Mouse (Mus musculus) heart, embryonic 13.5 days (tissue): ENCODE data around the gene Fam161a. TPM values are rescaled to one million over a fixed set of nuclear protein-coding genes. Genes with fewer than 3 reads are reported as not detected.

Source experiments
- ATAC-seq: fragments of 200-750 bp; cut with Nextera tagmentation; 2 replicates; pipeline ENCODE4 v1.8.0; 2017; ENCODE audit warnings: moderate TSS enrichment; ENCODE audit not compliant: insufficient number of reproducible peaks, low FRiP score, low TSS enrichment; ENCODE audit errors: extremely low read depth
- H3K27ac ChIP-seq: fragments of 300-500 bp; sonication (generic); replicated peaks from 2 replicates; pipeline ENCODE4 v1.5.1; 2015; ENCODE audit warnings: moderate library complexity, mild to moderate bottlenecking, inconsistent platforms
- H3K27me3 ChIP-seq: fragments of 300-500 bp; sonication (generic); replicated peaks from 2 replicates; pipeline ENCODE4 v1.6.1; 2015; ENCODE audit warnings: mild to moderate bottlenecking, inconsistent platforms
- H3K36me3 ChIP-seq: fragments of 300-500 bp; sonication (generic); 2 replicates; pipeline ENCODE4 v1.6.1; 2015; ENCODE audit warnings: mild to moderate bottlenecking, inconsistent platforms
- H3K4me1 ChIP-seq: fragments of 300-500 bp; sonication (generic); 2 replicates; pipeline ENCODE4 v1.6.1; 2015; ENCODE audit warnings: inconsistent platforms
- H3K4me2 ChIP-seq: fragments of 300-500 bp; sonication (generic); 2 replicates; pipeline ENCODE4 v1.6.1; 2015; ENCODE audit warnings: inconsistent platforms, mild to moderate bottlenecking, moderate library complexity
- H3K4me3 ChIP-seq: fragments of 300-500 bp; sonication (generic); 2 replicates; pipeline ENCODE4 v1.5.1; 2015; ENCODE audit warnings: moderate library complexity, mild to moderate bottlenecking, inconsistent platforms
- H3K9ac ChIP-seq: fragments of 300-500 bp; sonication (generic); 2 replicates; pipeline ENCODE4 v1.6.1; 2015; ENCODE audit warnings: inconsistent platforms, mild to moderate bottlenecking, moderate library complexity
- H3K9me3 ChIP-seq: fragments of 300-500 bp; sonication (generic); 2 replicates; pipeline ENCODE4 v1.6.1; 2016; ENCODE audit warnings: inconsistent platforms
- WGBS: fragments of 180-500 bp; shearing (Covaris S2); methylation state at CpG from one replicate; pipeline ENCODE4 v1.1.7; 2015; ENCODE audit warnings: mixed read lengths; 5-methylcytosine and 5-hydroxymethylcytosine counted together
- polyA plus RNA-seq: library from polyadenylated mRNA; unstranded; fragments of >200 nt; fragmentation: Nextera tagmentation; extraction: Ambion mirVana; gene quantifications from 2 replicates; pipeline ENCODE4 v1.2.1, GENCODE M21; 2015

Gene Fam161a
- polyA plus RNA-seq = 0.99 and 1.2 TPM in 2 replicates

DNA sequence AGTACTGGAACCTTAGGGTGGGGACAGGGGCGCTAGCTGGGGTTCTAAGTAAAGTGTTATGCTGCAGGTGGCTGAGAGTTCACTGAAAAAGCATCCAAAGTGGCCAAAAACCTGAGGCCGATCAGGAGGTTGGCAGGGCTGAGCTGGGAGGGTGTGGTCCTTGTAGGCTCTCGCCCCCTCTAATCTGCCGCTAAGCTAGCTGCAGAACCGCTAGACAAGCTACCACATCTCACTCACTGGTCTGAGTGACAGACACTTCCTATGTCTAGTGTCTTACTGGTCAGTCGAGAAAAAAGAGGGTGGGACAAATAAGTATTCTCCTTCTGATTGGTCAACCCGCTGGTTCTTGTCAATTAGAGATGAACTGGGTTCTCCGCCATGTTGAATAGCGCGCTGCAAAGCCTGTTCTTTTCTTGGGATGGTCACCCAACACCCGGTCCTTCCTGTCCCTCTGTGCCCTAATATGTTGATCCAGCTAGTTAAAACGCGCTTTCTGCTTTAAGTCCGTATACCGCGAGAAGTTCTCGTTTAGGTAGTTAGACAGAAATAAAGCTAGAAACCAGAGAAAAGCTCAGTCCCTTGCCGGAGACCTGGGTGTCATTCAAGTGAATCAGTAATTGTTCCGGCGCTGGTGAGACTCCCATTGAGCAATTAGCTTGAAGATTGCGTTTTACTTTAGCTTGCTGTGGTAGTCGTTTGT, at the start of gene Fam161a:
Fam161a (plus strand) TSS at position 51 of the 700 bp plus-strand sequence.
- no peaks in the 10 kb centered on the region for H3K9me3 ChIP-seq
- peak within 1 kb of the TSS; percentile 93 for H3K4me2 ChIP-seq
- peak within 1 kb of the TSS; percentile 68 for H3K4me3 ChIP-seq
- peak within 1 kb of the TSS; percentile 90 for H3K9ac ChIP-seq
- H3K27me3 ChIP-seq = no peaks in the 10 kb centered on the region
- WGBS = 1% methylated on average over 22 of the region's 22 CpGs
- peaks cover 12% of the 10 kb centered on the region for H3K4me1 ChIP-seq
- peaks cover 32% of the 10 kb centered on the region for H3K36me3 ChIP-seq
- ATAC-seq = peak; percentile 84
- H3K27ac ChIP-seq = peak within 1 kb of the TSS; percentile 89

DNA sequence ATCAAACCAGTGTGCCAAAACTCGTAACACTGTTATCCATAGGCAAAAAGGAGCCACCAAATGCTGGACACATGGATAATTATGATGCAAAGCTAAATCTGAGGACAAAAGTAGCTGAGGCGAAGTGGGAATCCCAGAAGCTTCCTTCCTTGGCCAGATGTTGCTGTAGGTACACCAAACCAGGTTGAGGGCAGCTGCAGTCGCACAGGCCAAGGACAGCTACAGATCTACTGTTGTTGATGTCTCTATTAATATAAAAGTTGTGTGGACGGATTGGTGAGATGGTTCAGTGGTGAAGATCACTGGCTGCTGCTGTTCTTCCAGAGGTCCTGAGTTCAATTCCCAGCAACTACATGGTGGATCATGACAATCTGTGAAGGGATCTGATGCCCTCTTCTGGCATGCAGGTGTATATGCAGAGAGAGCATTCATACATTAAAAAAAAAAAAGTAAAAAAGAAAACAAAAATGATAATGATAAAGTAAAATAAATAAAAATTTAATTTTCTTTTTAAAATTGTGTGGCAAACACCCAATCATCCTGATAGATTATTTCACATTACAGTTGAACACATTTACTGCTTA, 49.4 kb upstream of the Fam161a start:
- WGBS = 79% methylated on average over 4 of the region's 4 CpGs
- Histone ChIP-seq H3K36me3 (peaks cover 27% of the 10 kb centered on the region), H3K27ac (no peak overlapping the region), H3K4me3 (no peak overlapping the region), H3K27me3 (no peaks in the 10 kb centered on the region), H3K4me1 (no peaks in the 10 kb centered on the region; the same call in 1 of the 2 replicates), H3K9me3 (no peaks in the 10 kb centered on the region), H3K4me2 (no peak overlapping the region), H3K9ac (no peak overlapping the region)
- ATAC-seq = no peak

DNA sequence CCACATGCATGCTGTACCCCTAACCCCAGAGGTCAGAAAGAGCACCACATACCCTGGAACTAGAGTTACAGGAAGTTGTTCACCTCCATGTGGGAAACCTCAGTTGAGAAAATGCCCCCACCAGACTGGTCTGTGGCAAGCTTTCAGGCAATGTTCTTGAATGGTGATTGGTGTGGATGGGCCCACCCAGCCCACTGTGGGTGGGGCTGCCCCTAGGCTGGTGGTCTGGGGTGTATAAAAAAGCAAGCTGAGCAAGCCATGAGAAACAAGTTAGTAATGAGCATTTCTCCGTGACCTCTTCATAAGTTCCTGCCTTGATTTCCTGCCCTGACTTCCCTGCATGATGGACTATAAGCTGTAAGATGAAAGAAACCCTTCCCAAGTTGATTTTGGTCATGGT, 45.2 kb upstream of the Fam161a start:
- Histone ChIP-seq H3K4me3 (no peak overlapping the region), H3K4me1 (peaks cover 7% of the 10 kb centered on the region; the same call in 1 of the 2 replicates), H3K27me3 (no peaks in the 10 kb centered on the region), H3K27ac (no peak overlapping the region), H3K36me3 (peaks cover 16% of the 10 kb centered on the region), H3K9ac (no peak overlapping the region), H3K4me2 (no peak overlapping the region), H3K9me3 (peaks cover 11% of the 10 kb centered on the region)
- 74% methylated on average over 1 of the region's 1 CpGs for WGBS
- no peak for ATAC-seq

DNA sequence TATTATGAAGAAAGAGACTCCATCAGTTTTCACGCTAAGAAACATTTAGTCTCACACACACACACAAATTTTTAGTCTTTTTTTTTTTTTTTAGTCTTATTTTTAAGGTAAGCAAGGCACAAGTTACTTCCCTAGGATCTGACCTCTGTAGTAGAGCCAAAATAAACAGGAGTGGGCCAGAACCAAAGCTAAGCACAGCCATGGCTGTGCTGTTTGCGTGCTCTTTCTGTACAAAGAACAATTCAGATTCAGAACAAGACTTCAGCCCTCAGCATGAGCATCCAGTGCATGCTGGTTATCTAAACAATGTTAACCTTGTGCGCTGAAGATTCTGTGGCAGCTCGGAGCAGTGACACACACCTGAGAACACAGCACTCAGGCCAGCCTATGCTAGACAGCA, 42.9 kb upstream of the Fam161a start:
- Histone ChIP-seq H3K36me3 (peaks cover 25% of the 10 kb centered on the region), H3K9ac (no peak overlapping the region), H3K4me2 (no peak overlapping the region), H3K4me1 (peaks cover 7% of the 10 kb centered on the region; the same call in 1 of the 2 replicates), H3K4me3 (no peak overlapping the region), H3K9me3 (peaks cover 19% of the 10 kb centered on the region), H3K27me3 (no peaks in the 10 kb centered on the region), H3K27ac (no peak overlapping the region)
- 64% methylated on average over 4 of the region's 4 CpGs for WGBS
- no peak for ATAC-seq

DNA sequence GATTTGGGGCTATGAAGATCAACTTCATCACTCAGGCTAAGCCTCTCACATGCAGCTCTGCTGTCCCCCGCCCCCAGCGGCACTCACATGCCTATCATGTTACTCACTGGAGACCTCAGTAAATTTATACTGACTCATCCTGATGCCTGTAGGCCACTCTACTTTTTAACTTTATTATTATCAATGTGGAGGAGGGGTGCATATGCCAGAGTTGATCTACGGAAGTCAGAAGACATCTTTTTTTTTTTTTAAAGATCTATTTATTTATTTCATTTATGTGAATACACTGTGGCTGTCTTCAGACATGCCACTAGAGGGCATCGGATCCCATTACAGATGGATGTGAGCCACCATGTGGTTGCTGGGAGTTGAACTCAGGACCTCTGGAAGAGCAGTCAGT, 41.8 kb upstream of the Fam161a start:
- H3K27ac ChIP-seq = no peak overlapping the region
- no peak for ATAC-seq
- H3K4me2 ChIP-seq = no peak overlapping the region
- H3K4me1 ChIP-seq = peaks cover 7% of the 10 kb centered on the region; the same call in 1 of the 2 replicates
- no peak overlapping the region for H3K4me3 ChIP-seq
- 74% methylated on average over 4 of the region's 4 CpGs for WGBS
- no peak overlapping the region for H3K9ac ChIP-seq
- H3K27me3 ChIP-seq = no peaks in the 10 kb centered on the region
- peaks cover 23% of the 10 kb centered on the region for H3K9me3 ChIP-seq
- peaks cover 27% of the 10 kb centered on the region for H3K36me3 ChIP-seq

DNA sequence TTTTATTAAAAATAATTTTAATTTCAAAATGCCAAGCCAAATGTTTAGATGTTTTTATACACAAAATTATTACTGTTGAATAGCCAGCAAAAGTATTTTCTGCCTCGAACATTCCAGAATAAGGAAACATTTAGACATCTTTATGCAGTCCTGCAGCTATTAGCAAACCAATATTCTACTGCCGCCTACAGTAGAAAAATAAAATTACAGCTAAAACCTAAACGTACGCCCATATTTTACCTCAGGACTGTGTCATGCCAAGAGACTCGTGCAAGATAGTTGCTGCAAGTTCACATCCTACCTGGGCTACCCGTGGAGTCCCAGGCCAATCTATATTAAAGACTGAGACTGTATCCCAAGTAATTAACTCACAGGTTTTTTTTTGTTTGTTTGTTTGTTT, 37.8 kb upstream of the Fam161a start:
- WGBS = 52% methylated on average over 6 of the region's 6 CpGs
- Histone ChIP-seq H3K9ac (no peak overlapping the region), H3K36me3 (peaks cover 61% of the 10 kb centered on the region), H3K9me3 (peaks cover 50% of the 10 kb centered on the region), H3K4me2 (no peak overlapping the region), H3K27ac (no peak overlapping the region), H3K4me1 (peaks cover 12% of the 10 kb centered on the region), H3K27me3 (no peaks in the 10 kb centered on the region), H3K4me3 (no peak overlapping the region)
- ATAC-seq = no peak

DNA sequence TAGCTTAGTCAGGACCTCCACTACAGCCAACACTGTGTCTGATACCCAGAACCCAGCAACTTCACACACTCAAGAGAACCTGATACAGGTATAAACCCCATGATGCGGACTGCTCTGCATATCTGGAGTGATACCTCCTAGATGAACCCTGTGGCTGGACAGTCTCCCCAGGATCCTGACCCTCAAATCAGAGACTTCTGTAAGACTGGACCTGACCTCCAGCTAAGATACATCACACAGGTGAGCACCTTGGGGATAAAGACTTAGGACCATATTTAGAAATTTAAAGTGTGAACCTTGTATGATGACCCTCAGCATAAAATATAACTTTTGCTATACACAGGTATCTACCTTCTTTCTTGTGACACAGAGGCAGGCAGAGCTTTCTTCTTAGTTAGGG, 36.8 kb upstream of the Fam161a start:
- WGBS = 95% methylated on average over 1 of the region's 1 CpGs
- peaks cover 63% of the 10 kb centered on the region for H3K36me3 ChIP-seq
- no peak for ATAC-seq

DNA sequence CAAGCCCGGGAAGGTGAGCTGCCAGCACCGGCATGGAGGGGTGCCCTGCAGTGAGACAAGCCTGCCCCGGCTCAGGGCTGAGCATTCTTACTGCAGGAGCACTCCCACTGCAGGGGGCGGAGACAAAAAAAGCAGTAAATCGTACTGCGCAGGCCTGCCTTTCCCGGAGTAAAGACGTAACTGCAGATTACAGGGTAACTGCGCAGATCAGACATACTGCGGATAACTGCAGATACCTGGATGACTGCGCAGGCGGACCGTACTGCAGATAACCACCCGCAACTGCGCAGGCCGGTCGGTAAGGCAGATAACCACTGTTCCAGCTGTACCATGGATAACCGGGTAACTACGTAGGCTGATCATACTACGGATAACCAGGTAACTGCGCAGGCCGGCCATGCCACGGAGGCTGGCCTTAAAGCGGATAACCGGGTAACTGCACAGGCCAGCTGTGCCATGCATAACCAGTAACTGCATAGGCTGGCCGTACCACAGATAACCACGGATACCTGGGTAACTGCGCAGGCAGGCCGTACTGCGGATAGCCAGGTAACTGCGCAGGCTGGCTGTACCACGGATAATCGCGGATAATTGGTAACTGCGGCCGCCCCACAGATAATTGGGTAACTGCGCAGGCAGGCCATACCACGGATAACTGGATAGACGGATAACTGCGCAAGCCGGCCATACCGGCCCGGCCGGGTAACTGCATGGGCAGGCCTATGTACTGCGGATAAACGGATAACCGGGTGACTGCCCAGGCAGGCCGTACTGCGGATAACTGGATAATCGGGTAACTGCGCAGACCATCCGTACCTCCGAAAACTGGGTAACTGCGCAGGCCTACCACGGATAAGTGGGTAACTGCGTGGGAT, 35.3 kb upstream of the Fam161a start, which contains the start of gene Zrsr1:
Zrsr1 (plus strand) TSS at position 171 of the 875 bp plus-strand sequence.
- Histone ChIP-seq H3K9ac (peak within 1 kb of the TSS; percentile 76), H3K27me3 (no peaks in the 10 kb centered on the region)
- WGBS = 52% methylated on average over 56 of the region's 56 CpGs

More for the DNA sequence above, 36.8 kb upstream of the Fam161a start:
- Histone ChIP-seq H3K9ac (no peak overlapping the region), H3K4me1 (peaks cover 12% of the 10 kb centered on the region), H3K4me2 (no peak overlapping the region), H3K27me3 (no peaks in the 10 kb centered on the region), H3K9me3 (peaks cover 50% of the 10 kb centered on the region), H3K4me3 (no peak overlapping the region), H3K27ac (no peak overlapping the region)

DNA sequence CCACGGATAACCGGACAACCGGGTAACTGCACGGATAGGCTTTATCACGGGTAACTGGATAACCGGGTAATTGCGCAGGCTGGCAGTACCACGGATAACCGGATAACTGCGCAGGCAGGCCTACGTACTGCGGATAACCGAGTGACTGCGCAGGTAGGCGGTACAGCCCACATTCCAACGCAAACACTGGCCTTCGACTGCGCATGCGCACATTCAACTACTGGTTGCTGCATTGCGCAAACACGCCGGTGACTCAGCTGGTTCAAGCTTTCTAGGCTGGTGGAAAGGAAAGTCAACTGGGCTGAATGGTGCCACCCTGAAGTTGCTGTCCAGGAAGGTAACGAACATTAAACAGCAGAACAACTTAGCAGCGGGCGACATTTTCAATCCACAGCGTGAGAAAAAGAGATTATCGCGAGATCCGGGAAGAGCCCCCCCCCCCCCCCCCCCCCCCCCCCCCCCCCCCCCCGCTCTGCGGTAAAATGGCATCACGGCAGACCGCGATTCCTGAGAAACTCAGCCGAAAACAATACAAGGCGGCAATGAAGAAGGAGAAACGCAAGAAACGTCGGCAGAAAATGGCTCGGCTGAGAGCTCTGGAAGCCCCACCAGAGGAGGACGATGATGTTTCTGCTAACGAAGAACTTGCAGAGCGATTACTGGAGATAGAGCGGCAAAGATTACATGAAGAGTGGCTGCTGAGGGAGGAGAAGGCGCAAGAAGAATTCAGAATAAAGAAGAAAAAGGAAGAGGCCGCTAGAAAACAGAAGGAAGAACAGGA, 34.4 kb upstream of the Fam161a start:
- Histone ChIP-seq H3K4me3 (peak overlapping the region; percentile 64), H3K27ac (peak overlapping the region; percentile 82), H3K4me1 (peaks cover 27% of the 10 kb centered on the region), H3K36me3 (peaks cover 65% of the 10 kb centered on the region), H3K27me3 (no peaks in the 10 kb centered on the region), H3K4me2 (peak overlapping the region; percentile 84), H3K9ac (peak overlapping the region; percentile 83), H3K9me3 (peaks cover 32% of the 10 kb centered on the region)
- ATAC-seq = no peak; the same call in 1 of the 2 replicates
- WGBS = 48% methylated on average over 41 of the region's 46 CpGs

More for the DNA sequence above, 35.3 kb upstream of the Fam161a start, which contains the start of gene Zrsr1:
- peak within 1 kb of the TSS; percentile 64 for H3K4me3 ChIP-seq
- H3K4me1 ChIP-seq = peaks cover 27% of the 10 kb centered on the region
- peaks cover 65% of the 10 kb centered on the region for H3K36me3 ChIP-seq
- H3K4me2 ChIP-seq = peak within 1 kb of the TSS; percentile 84
- peak within 1 kb of the TSS; percentile 82 for H3K27ac ChIP-seq
- peaks cover 39% of the 10 kb centered on the region for H3K9me3 ChIP-seq
- ATAC-seq = peak; percentile 62

DNA sequence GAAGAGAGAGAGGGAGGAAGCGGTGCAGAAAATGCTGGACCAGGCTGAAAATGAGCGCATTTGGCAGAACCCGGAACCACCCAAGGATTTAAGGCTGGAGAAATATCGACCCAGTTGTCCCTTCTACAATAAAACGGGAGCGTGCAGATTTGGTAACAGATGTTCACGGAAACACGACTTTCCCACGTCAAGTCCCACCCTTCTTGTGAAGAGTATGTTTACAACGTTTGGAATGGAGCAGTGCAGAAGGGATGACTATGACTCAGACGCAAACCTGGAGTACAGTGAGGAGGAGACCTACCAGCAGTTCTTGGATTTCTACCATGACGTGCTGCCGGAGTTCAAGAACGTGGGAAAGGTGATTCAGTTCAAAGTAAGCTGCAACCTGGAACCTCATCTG, 33.7 kb upstream of the Fam161a start:
- Histone ChIP-seq H3K4me3 (peak overlapping the region; percentile 64), H3K9ac (peak overlapping the region; percentile 83), H3K4me2 (peak overlapping the region; percentile 74), H3K4me1 (peaks cover 27% of the 10 kb centered on the region), H3K36me3 (peaks cover 65% of the 10 kb centered on the region), H3K9me3 (peaks cover 31% of the 10 kb centered on the region), H3K27me3 (no peaks in the 10 kb centered on the region), H3K27ac (peak overlapping the region; percentile 80)
- WGBS = 55% methylated on average over 14 of the region's 14 CpGs
- no peak for ATAC-seq
